Mouse (Mus musculus) bone marrow, adult 2 months (tissue): ENCODE measurements around the gene Des.

Experiments used
- CTCF ChIP-seq: fragments of 200-500 bp; IDR thresholded peaks from 2 replicates; pipeline ENCODE4 v1.5.1; 2011; ENCODE audit warnings: low read length, control low read depth; ENCODE audit not compliant: control insufficient read depth, insufficient read depth
- POLR2A ChIP-seq: fragments of 200-500 bp; IDR thresholded peaks from 2 replicates; pipeline ENCODE4 v1.6.1; 2011; ENCODE audit warnings: low read depth, mild to moderate bottlenecking, control low read depth, low read length, borderline replicate concordance; ENCODE audit not compliant: control insufficient read depth

- no peak for TF ChIP-seq CTCF
- no peak for TF ChIP-seq POLR2A
Observed at GRCm38 (mm10) chr1:75373276-75373675, 13.1 kb downstream of the Des start.
